Mouse (Mus musculus): ENCODE data around the gene Nos3. TPM values are rescaled to one million over a fixed set of nuclear protein-coding genes. Genes with fewer than 3 reads are reported as not detected.
A peak's percentile ranks its signal among the peaks of the same experiment; 100 is the strongest.
"Not testable (repeated sequence)": the region's sequence is repeated elsewhere in the genome, so short reads cannot be mapped to it uniquely, and the experiment has no call there.

The Nos3 gene
- polyA plus RNA-seq, 1 experiment from 2014 or later: 6.0 TPM

DNA sequence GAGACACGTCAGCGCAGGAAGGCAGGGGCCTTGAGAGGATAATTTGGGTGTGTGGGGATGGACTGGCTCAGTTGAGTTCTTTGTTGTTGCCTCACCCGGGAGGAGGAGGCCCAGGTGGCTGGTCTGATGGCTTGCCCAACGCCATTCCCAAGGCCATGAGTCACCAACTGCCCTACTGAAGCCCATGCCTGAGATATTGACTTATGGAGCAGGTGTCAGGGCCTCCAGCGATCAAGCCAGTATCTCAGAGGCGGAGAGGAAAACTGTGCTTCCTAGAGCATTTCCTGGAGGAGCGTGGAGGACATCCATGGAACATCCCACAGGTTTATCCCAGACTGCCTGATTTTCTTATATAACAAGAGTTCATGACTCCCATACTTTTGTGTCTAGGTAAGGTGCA lies 28.1 kb downstream of the Nos3 start:
- Histone ChIP-seq H3K9me3 (no peaks in the 10 kb centered on the region), H3K27ac (no peak overlapping the region), H3K4me3 (no peak overlapping the region), H3K4me1 (peaks cover 17% of the 10 kb centered on the region), H3K4me2 (replicated peaks) (no peak overlapping the region), H3K9ac (no peak overlapping the region), H3K36me3 (peaks cover 4% of the 10 kb centered on the region), H3K27me3 (peaks cover 15% of the 10 kb centered on the region; the same call in 1 of the 2 replicates)
- WGBS: 80% methylated on average over 7 of the region's 7 CpGs
- ATAC-seq (ENCODE audit: low FRiP score, low read depth): no peak

DNA sequence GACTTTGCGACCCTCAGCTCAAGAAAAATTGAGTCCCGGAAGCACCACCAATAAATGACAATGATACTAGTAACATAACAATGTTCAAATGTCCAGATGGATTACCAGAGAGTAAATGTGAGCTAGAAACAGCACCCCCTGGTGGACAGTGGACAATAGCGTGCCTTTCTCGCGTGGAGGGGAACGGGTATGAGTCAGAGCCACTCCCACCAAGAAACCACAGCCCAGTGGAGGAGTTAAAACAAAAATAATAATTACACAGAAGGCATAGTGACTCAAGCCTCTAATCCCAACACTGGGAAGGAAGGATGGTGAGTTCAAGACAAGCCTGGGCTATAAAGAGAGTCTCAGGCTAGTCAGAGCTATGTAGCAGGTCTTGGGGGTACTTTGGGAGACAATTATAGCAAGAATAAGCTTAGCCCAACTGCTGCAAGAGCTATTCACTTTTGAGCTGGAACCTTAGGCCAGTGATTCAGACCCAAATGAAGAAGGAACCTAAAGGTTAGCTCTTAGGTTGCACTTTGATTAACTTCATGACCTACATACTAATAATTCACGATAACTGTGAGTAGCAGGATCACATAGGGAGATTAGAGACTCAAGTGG lies 28.9 kb downstream of the Nos3 start, which contains the start of gene Abcb8:
TSS of gene Abcb8 (plus strand) at position 272 of the 606 bp plus-strand sequence.
- H3K4me1 ChIP-seq: peaks cover 10% of the 10 kb centered on the region
- H3K36me3 ChIP-seq: peaks cover 4% of the 10 kb centered on the region
- H3K27ac ChIP-seq: peak within 1 kb of the TSS; percentile 7; the same call in 1 of the 2 replicates
- peak within 1 kb of the TSS; percentile 59 for H3K9ac ChIP-seq
- H3K4me2 ChIP-seq (replicated peaks): peak within 1 kb of the TSS; percentile 60
- H3K4me3 ChIP-seq: peak within 1 kb of the TSS; percentile 57
- H3K9me3 ChIP-seq: no peaks in the 10 kb centered on the region
- ATAC-seq (ENCODE audit: low FRiP score, low read depth): no peak
- peaks cover 7% of the 10 kb centered on the region; the same call in 1 of the 2 replicates for H3K27me3 ChIP-seq
- 24% methylated on average over 7 of the region's 7 CpGs for WGBS

DNA sequence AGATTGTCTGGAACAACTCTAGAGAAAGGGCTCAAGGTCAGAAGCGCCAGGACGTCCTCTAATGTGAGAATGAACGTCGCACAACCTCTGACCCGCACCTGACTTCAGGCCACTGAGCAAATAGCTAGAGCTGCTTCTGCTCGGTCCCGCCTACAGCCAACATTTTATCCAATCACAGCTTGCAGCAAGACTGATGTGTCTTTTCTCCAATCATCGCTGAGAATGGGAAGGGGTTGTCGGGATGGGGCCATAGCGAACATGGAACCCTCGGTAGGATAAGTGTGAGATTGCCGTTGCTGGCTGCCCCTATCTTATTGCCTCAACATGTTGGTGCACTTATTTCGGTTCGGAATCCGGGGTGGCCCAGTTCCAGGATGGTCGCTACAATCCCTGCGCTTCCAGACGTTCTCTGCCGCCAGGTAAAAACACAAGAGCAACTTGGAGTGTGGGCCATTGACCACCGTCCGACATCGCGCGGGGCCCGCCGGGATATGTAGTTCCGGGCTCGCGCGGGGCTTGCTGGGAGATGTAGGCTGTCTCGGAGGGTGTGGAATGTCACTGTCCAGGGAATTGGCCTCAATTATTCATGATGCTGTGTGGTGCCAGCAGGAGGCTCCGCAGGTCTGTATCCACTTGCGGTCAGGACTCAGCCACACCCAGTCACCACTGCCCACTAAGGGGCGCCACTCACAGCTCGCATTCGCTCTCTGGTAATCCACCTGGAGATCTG lies 29.7 kb downstream of the Nos3 start:
- H3K4me2 ChIP-seq (replicated peaks): peak overlapping the region; percentile 60
- peak overlapping the region; percentile 59 for H3K9ac ChIP-seq

DNA sequence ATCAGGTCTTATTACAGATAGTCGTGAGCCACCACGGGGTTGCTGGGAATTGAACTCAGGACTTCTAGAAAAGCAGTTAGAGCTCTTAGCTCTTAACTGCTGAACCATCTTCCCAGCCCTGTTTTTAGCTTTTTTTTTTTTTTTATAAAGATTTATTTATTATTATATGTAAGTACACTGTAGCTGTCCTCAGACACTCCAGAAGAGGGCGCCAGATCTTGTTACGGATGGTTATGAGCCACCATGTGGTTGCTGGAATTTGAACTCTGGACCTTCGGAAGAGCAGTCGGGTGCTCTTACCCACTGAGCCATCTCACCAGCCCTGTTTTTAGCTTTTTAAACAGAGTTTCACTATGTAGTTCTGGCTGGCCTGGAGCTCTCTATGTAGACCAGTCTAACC lies 31.6 kb downstream of the Nos3 start:
- not testable (repeated sequence) for H3K4me3 ChIP-seq; H3K9me3 ChIP-seq; H3K4me2 ChIP-seq (replicated peaks); H3K9ac ChIP-seq; H3K27ac ChIP-seq; H3K27me3 ChIP-seq; ATAC-seq (ENCODE audit: low FRiP score, low read depth); H3K4me1 ChIP-seq
- H3K36me3 ChIP-seq: peaks cover 20% of the 10 kb centered on the region
- WGBS: 89% methylated on average over 6 of the region's 6 CpGs

More for the DNA sequence above, 29.7 kb downstream of the Nos3 start:
- Histone ChIP-seq H3K27me3 (peaks cover 4% of the 10 kb centered on the region; the same call in 1 of the 2 replicates), H3K36me3 (peaks cover 4% of the 10 kb centered on the region), H3K4me1 (peaks cover 8% of the 10 kb centered on the region), H3K4me3 (peak overlapping the region; percentile 57), H3K27ac (peak overlapping the region; percentile 7; the same call in 1 of the 2 replicates), H3K9me3 (no peaks in the 10 kb centered on the region)
- ATAC-seq (ENCODE audit: low FRiP score, low read depth): peak; percentile 98
- WGBS: 1% methylated on average over 36 of the region's 36 CpGs

DNA sequence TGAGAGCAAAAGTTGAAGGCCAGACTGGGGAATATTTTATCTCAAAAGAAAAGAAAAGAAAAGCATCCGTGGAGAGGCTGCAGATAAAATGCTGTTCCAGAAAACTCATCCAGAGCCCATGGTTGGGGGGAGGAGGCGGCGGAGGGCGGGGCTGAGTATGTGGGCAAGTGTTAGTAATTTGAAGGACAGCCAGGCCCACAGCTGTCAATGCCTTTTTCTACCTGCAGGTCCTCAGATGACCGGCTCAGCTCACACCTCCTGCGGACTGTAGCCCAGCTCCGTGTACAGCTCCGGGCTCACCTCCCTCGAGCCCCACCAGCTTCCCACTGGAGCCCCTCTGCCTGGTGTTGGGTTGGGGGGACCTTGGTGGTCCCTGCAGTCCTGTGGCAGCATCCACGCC lies 35.1 kb downstream of the Nos3 start:
- no peaks in the 10 kb centered on the region for H3K9me3 ChIP-seq
- H3K9ac ChIP-seq: no peak overlapping the region
- 82% methylated on average over 10 of the region's 10 CpGs for WGBS
- H3K4me2 ChIP-seq (replicated peaks): no peak overlapping the region
- peaks cover 50% of the 10 kb centered on the region for H3K36me3 ChIP-seq
- no peaks in the 10 kb centered on the region for H3K27me3 ChIP-seq
- peaks cover 8% of the 10 kb centered on the region; the same call in 1 of the 2 replicates for H3K4me1 ChIP-seq
- ATAC-seq (ENCODE audit: low FRiP score, low read depth): no peak
- no peak overlapping the region for H3K4me3 ChIP-seq
- no peak overlapping the region for H3K27ac ChIP-seq

DNA sequence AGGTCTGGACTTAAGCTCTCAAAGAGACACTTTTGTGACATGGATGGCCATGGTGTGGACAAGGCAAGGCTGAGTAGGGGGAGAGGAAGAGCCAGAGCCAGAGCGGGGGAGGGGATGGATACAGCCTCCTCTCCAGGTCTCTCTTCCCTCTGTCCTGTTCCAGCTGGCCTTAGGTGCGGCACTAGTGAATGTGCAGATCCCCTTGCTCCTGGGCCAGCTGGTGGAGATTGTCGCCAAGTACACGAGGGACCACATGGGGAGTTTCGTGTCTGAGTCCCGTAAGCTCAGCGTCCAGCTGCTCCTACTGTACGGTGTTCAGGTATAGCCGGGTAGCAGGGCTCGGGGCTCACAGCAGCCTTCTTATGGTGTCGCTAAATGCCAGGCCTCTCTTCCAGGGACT lies 35.8 kb downstream of the Nos3 start:
- no peak overlapping the region for H3K4me2 ChIP-seq (replicated peaks)
- H3K4me3 ChIP-seq: no peak overlapping the region
- H3K9me3 ChIP-seq: no peaks in the 10 kb centered on the region
- WGBS: 81% methylated on average over 11 of the region's 11 CpGs
- H3K4me1 ChIP-seq: 0 out of 2 replicates have a peak, but pooled peaks cover under 1% of the 10 kb centered on the region
- H3K36me3 ChIP-seq: peaks cover 52% of the 10 kb centered on the region
- no peak overlapping the region for H3K27ac ChIP-seq
- H3K27me3 ChIP-seq: no peaks in the 10 kb centered on the region
- no peak overlapping the region for H3K9ac ChIP-seq
- ATAC-seq (ENCODE audit: low FRiP score, low read depth): no peak

DNA sequence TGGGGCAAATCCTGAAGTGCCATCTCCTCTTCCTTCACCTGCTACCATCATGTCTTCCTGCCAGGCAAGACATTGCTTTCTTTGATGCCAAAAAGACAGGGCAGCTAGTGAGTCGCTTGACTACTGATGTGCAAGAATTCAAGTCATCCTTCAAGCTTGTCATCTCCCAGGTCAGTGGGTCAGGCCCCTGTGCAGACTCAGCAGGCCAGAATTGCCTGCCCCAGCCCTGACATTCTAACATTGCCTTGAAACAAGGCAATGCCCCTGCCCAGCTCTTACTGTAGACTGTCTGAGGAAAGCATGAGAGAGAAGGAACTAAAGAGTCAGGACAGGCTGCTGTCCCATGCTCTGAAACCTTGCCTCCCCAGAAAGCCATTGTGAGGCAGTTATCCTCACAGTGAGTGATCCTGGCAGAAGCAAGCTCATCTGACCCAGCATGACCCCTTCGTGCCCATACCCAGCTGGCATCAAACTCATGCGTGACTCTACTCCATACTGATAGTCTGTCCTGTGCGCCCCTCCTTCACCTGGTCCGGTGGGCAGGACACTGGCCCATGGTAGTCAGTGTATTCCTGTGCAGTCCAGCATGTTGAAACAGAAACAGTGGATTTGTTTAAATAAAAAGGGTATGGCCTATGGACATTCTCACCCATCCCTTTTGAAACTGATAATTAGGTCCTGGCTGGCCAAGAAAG lies 36.4 kb downstream of the Nos3 start:
- H3K4me2 ChIP-seq (replicated peaks): no peak overlapping the region
- no peak for ATAC-seq (ENCODE audit: low FRiP score, low read depth)
- H3K36me3 ChIP-seq: peaks cover 59% of the 10 kb centered on the region
- 92% methylated on average over 5 of the region's 5 CpGs for WGBS
- H3K27me3 ChIP-seq: no peaks in the 10 kb centered on the region
- H3K9ac ChIP-seq: no peak overlapping the region
- no peaks in the 10 kb centered on the region for H3K4me1 ChIP-seq
- H3K9me3 ChIP-seq: no peaks in the 10 kb centered on the region
- no peak overlapping the region for H3K27ac ChIP-seq
- no peak overlapping the region for H3K4me3 ChIP-seq

DNA sequence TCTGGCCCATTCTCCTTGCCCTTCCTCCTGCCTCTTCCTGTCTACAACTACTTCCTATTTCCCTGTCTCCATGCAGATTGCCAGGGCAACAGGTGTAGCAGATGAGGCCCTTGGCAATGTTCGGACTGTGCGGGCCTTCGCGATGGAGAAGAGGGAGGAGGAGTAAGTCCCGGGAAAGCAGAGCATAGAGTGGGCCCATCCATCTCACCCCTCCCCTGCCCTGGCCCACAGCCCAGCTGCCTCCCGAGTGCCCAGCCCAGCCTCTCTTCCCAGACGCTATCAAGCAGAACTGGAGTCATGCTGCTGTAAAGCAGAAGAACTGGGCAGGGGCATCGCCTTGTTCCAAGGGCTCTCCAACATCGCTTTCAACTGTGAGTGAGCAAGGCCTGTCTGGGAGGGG lies 37.4 kb downstream of the Nos3 start:
- no peak overlapping the region for H3K4me2 ChIP-seq (replicated peaks)
- H3K4me1 ChIP-seq: no peaks in the 10 kb centered on the region
- H3K9ac ChIP-seq: no peak overlapping the region
- no peaks in the 10 kb centered on the region for H3K27me3 ChIP-seq
- H3K4me3 ChIP-seq: no peak overlapping the region
- H3K9me3 ChIP-seq: no peaks in the 10 kb centered on the region
- H3K36me3 ChIP-seq: peaks cover 64% of the 10 kb centered on the region
- WGBS: 84% methylated on average over 9 of the region's 9 CpGs
- no peak overlapping the region for H3K27ac ChIP-seq
- ATAC-seq (ENCODE audit: low FRiP score, low read depth): no peak

DNA sequence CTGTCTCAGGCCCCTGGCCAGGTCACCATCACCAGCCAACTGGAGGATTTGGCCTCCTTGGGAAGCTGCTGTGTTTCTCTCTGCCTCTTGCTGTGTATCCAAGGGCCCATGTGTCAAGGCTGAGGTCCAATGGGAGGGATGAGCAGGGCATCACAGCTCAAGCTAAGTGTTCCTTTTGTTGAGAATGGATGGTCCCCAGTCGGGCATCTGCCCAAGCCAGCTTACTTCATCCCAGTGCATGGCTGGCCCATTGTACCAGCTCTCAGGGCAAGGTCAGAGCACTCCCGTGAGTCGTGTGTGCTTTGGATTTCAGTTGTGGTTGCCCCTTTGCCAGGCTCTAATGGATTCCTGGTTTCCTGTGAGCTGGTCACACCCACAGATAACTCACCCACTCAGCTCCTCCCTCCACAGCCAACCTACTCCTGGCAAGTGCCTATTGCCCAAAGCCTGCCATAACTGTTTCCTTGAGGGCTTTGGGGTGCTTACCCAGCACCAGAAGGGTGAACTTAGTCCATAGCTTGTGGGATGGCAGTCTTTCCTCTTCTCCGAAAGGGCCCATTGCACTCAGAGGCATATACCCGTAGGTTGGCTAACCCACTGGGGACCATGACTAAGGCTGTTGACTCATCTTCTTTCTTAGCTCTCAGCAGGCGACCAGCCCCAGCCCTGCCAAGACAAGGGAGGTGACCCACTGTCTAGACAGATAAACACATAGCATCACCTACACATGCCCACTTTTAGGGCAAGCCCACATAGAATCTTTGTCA lies 40.2 kb downstream of the Nos3 start:
- H3K9ac ChIP-seq: no peak overlapping the region
- H3K36me3 ChIP-seq: peaks cover 89% of the 10 kb centered on the region
- no peaks in the 10 kb centered on the region for H3K9me3 ChIP-seq
- WGBS: 84% methylated on average over 6 of the region's 6 CpGs
- ATAC-seq (ENCODE audit: low FRiP score, low read depth): no peak
- no peaks in the 10 kb centered on the region for H3K27me3 ChIP-seq
- no peak overlapping the region for H3K4me3 ChIP-seq
- no peaks in the 10 kb centered on the region for H3K4me1 ChIP-seq
- no peak overlapping the region for H3K27ac ChIP-seq
- no peak overlapping the region for H3K4me2 ChIP-seq (replicated peaks)

DNA sequence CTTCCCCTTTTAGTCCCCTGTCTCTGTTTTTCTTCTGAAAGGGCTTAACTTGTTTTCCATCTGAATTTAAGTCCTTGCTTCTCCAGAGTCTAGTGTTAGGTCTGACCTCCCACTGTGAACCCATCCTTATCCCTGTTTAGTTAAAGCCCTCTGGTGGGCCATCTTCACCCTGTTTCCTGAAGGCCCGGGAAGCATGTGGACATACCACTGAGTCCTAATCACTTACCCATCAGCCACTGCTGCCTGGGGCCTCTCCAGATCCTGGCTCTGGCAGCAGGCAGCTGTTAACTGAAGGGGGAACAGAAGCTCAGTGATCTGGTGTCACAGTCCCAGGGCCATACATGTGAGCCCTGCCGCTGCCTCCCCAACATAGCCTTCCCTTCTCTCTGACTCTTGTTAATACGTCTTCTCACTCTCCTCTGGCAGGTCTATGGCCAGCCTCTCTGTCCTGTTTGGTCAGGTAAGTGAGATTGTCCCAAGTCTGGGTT lies 40.8 kb downstream of the Nos3 start:
- Histone ChIP-seq H3K9ac (peak overlapping the region; percentile 10; the same call in 1 of the 2 replicates), H3K4me2 (replicated peaks) (no peak overlapping the region), H3K9me3 (no peaks in the 10 kb centered on the region), H3K27ac (no peak overlapping the region), H3K27me3 (no peaks in the 10 kb centered on the region), H3K4me3 (no peak overlapping the region), H3K36me3 (peaks cover 84% of the 10 kb centered on the region), H3K4me1 (no peaks in the 10 kb centered on the region)
- 58% methylated on average over 3 of the region's 3 CpGs for WGBS
- no peak for ATAC-seq (ENCODE audit: low FRiP score, low read depth)

DNA sequence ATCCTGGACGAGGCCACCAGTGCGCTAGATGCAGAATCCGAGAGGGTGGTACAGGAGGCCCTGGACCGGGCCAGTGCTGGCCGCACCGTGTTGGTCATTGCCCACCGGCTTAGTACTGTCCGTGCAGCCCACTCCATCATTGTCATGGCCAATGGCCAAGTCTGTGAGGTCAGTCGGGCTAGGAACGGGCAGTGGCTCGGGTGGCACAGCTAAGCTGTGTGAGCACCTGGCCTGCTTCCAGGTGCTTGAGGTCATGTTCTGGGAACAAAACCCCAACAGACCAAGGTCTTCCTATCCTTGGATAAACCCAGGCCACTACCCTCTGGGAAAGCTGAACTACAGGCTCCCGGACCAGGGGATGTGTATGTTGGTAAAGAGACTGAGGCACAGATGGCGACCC lies 44.0 kb downstream of the Nos3 start:
- Histone ChIP-seq H3K4me1 (peaks cover 11% of the 10 kb centered on the region), H3K36me3 (peaks cover 53% of the 10 kb centered on the region), H3K9ac (no peak overlapping the region), H3K27me3 (no peaks in the 10 kb centered on the region), H3K4me3 (no peak overlapping the region), H3K27ac (no peak overlapping the region), H3K9me3 (no peaks in the 10 kb centered on the region), H3K4me2 (replicated peaks) (no peak overlapping the region)
- 90% methylated on average over 13 of the region's 13 CpGs for WGBS
- ATAC-seq (ENCODE audit: low FRiP score, low read depth): no peak
